Mouse (Mus musculus): ENCODE results near the gene Gtpbp10.

GRCm38 (mm10) chr5:5511401-5511800, 47.9 kb downstream of the Gtpbp10 start:
- TF ChIP-seq CTCF (IDR thresholded peaks at IDR 0.05; ENCODE audit: borderline replicate concordance, insufficient read depth, low read length) (no peak), POLR2A (IDR thresholded peaks at IDR 0.05; ENCODE audit: low read depth, low read length) (no peak)
